Mouse (Mus musculus) hindbrain, embryonic 11.5 days (tissue): ENCODE results near the gene Tsc2. TPM values are rescaled to one million over a fixed set of nuclear protein-coding genes. Genes with fewer than 3 reads are reported as not detected.

Experiments
- ATAC-seq: fragments of 200-750 bp; cut with Nextera tagmentation; 2 replicates; pipeline ENCODE4 v1.8.0; 2017; ENCODE audit warnings: mild to moderate bottlenecking, moderate TSS enrichment, moderate library complexity; ENCODE audit not compliant: low FRiP score
- DNase-seq: peaks from one replicate; pipeline ENCODE4 v3.0.0-alpha.2; 2015; ENCODE audit warnings: low spot score
- H3K27ac ChIP-seq: fragments of 300-500 bp; sonication (generic); 2 replicates; pipeline ENCODE4 v1.5.1; 2014; ENCODE audit warnings: mild to moderate bottlenecking, low read depth, low read length
- H3K27me3 ChIP-seq: fragments of 300-500 bp; sonication (generic); 2 replicates; pipeline ENCODE4 v1.6.1; 2014; ENCODE audit warnings: mild to moderate bottlenecking, low read length, moderate library complexity, mixed read lengths; ENCODE audit not compliant: control insufficient read depth, insufficient read depth
- H3K36me3 ChIP-seq: fragments of 300-500 bp; sonication (generic); 2 replicates; pipeline ENCODE4 v1.6.1; 2014; ENCODE audit warnings: mild to moderate bottlenecking, low read length, moderate library complexity, mixed read lengths; ENCODE audit not compliant: control insufficient read depth, insufficient read depth
- H3K4me1 ChIP-seq: fragments of 300-500 bp; sonication (generic); replicated peaks from 2 replicates; pipeline ENCODE4 v1.6.1; 2014; ENCODE audit warnings: low read length, mixed read lengths; ENCODE audit not compliant: control insufficient read depth, insufficient read depth
- H3K4me2 ChIP-seq: fragments of 300-500 bp; sonication (generic); replicated peaks from 2 replicates; pipeline ENCODE4 v1.6.1; 2014; ENCODE audit warnings: mild to moderate bottlenecking, low read depth, low read length
- H3K4me3 ChIP-seq: fragments of 300-500 bp; sonication (generic); 2 replicates; pipeline ENCODE4 v1.5.1; 2014; ENCODE audit warnings: low read depth, low read length
- H3K9ac ChIP-seq: fragments of 300-500 bp; sonication (generic); 2 replicates; pipeline ENCODE4 v1.6.1; 2014; ENCODE audit warnings: low read depth, low read length
- H3K9me3 ChIP-seq: fragments of 300-500 bp; sonication (generic); 2 replicates; pipeline ENCODE4 v1.6.1; 2016; ENCODE audit warnings: low read length; ENCODE audit not compliant: control insufficient read depth
- WGBS: fragments of 180-500 bp; shearing (Covaris S2); extraction: QIAGEN DNeasy Blood & Tissue Kit; methylation state at CpG from one replicate; pipeline ENCODE4 v1.1.7; 2014; 5-methylcytosine and 5-hydroxymethylcytosine counted together
- polyA plus RNA-seq: library from polyadenylated mRNA; unstranded; fragments of >200 nt; fragmentation: Nextera tagmentation; extraction: Ambion mirVana; gene quantifications from 2 replicates; pipeline ENCODE4 v1.2.1, GENCODE M21; 2014

Tsc2 gene
- polyA plus RNA-seq, 1 experiment from 2014 or later, result 53.6 TPM

DNA sequence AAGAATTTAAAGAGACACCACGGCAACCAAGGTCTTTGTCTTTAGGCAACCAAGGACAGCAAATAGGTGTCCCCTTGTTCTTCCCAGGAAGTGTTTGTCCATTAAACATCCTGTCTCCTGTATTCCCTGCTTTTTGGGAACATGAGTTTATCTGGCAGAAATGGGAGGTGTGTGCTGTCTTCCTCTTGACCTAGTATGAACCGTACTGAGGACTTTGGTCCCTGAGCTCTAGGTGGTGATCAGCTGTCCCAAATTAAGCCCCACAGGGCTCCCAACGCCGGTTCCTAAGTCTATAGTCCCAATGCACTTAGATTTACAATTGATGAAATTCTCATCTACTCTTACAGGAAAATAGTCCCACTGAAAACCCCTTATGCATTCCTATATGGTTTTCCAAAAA lies 18.3 kb upstream of the Tsc2 start:
- peak overlapping the region; percentile 59; the same call in 1 of the 2 replicates for H3K4me3 ChIP-seq
- no peak for ATAC-seq

DNA sequence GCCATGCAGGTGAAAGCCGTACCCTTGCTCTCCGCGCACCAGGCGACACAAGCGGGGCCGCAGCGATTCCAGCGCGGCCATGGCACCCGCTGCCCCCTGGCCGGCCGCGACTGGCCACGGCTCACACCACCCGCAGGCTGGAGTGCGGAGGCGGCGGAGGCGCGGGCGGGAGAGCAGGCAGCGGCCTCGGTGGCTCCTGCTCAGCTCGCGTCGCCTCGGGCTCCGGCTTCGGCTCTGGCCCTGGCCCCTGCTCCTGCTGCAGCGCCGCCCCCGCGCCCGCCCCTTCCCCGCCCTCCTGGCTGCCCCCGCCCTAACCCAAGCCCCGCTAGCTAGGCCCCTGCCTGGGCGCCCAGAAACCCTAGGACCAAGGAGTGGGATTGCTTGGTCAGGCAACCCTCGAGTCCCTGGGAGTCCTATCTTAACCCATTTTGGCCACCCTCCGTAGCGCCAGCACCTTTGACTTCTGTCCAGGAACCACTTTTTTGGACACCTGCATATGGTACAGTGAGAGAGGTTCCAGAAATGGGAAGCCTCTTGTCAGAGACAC lies 17.7 kb upstream of the Tsc2 start, which contains the start of gene Slc9a3r2:
Gene Slc9a3r2 (minus strand): TSS at position 258 of the 547 bp plus-strand sequence.
- H3K4me3 ChIP-seq, result peak within 1 kb of the TSS; percentile 59
- ATAC-seq (peak; percentile 41), DNase-seq (peak; percentile 65)
- H3K27me3 ChIP-seq, result peaks cover 15% of the 10 kb centered on the region
- WGBS, result under 1% methylated on average over 39 of the region's 41 CpGs
- H3K4me2 ChIP-seq, result peak within 1 kb of the TSS; percentile 100
- H3K4me1 ChIP-seq, result 0 out of 2 replicates have a peak, but pooled peaks cover 5% of the 10 kb centered on the region
- no peaks in the 10 kb centered on the region for H3K9me3 ChIP-seq
- H3K27ac ChIP-seq, result no peak within 1 kb of the TSS
- no peaks in the 10 kb centered on the region for H3K36me3 ChIP-seq
- peak within 1 kb of the TSS; percentile 73 for H3K9ac ChIP-seq

More for the DNA sequence above, 18.3 kb upstream of the Tsc2 start:
- Histone ChIP-seq H3K36me3 (no peaks in the 10 kb centered on the region), H3K9me3 (no peaks in the 10 kb centered on the region), H3K4me2 (peak overlapping the region; percentile 100; the same call in 1 of the 2 replicates), H3K9ac (no peak overlapping the region), H3K27me3 (peaks cover 15% of the 10 kb centered on the region), H3K4me1 (0 out of 2 replicates have a peak, but pooled peaks cover 5% of the 10 kb centered on the region), H3K27ac (no peak overlapping the region)
- DNase-seq, result no peak
- WGBS, result 88% methylated on average over 4 of the region's 4 CpGs

DNA sequence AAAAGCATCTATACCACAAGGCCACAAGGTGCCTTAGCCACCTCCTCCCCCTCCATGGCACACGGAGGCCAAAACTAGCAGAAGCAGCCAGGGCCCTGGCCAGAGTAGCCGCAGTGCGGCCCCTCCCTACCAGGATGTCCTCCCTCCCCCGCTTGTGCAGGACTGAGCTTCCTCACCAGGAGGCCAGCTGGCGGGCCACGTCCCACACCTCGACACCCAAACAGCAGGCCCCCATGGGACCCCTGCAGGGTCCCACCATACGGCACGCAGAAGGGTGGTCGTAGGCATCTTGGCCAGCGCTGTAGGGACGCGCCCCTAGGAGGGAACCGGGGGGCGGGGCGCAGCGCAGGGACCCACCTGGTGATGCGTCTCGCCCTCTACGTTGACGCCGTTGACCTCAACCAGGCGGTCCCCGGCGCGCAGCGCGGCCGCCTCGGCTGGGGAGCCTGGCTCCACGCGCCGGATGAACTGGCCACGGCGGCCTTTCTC lies 17.2 kb upstream of the Tsc2 start:
- H3K4me1 ChIP-seq, result 0 out of 2 replicates have a peak, but pooled peaks cover 5% of the 10 kb centered on the region
- peaks cover 15% of the 10 kb centered on the region for H3K27me3 ChIP-seq
- ATAC-seq, result peak; percentile 62

GRCm38 (mm10) chr17:24648731-24649377 lies 16.4 kb upstream of the Tsc2 start:
- H3K36me3 ChIP-seq, result no peaks in the 10 kb centered on the region
- WGBS, result 75% methylated on average over 10 of the region's 10 CpGs
- no peak overlapping the region for H3K27ac ChIP-seq
- no peak overlapping the region for H3K4me2 ChIP-seq
- no peak overlapping the region for H3K9ac ChIP-seq
- H3K27me3 ChIP-seq, result peaks cover 15% of the 10 kb centered on the region
- H3K9me3 ChIP-seq, result no peaks in the 10 kb centered on the region
- DNase-seq (no peak), ATAC-seq (no peak)
- peak overlapping the region; percentile 59 for H3K4me3 ChIP-seq
- H3K4me1 ChIP-seq, result 0 out of 2 replicates have a peak, but pooled peaks cover 5% of the 10 kb centered on the region

More for the DNA sequence above, 17.2 kb upstream of the Tsc2 start:
- Histone ChIP-seq H3K9me3 (no peaks in the 10 kb centered on the region), H3K36me3 (no peaks in the 10 kb centered on the region), H3K4me2 (peak overlapping the region; percentile 100), H3K4me3 (peak overlapping the region; percentile 59), H3K9ac (peak overlapping the region; percentile 73), H3K27ac (no peak overlapping the region)
- WGBS, result under 1% methylated on average over 34 of the region's 35 CpGs
- no peak for DNase-seq

- Histone ChIP-seq H3K36me3 (no peaks in the 10 kb centered on the region), H3K9me3 (no peaks in the 10 kb centered on the region), H3K4me1 (0 out of 2 replicates have a peak, but pooled peaks cover 5% of the 10 kb centered on the region), H3K9ac (no peak overlapping the region), H3K27me3 (peaks cover 15% of the 10 kb centered on the region), H3K4me2 (no peak overlapping the region), H3K4me3 (no peak overlapping the region), H3K27ac (no peak overlapping the region; the same call in 1 of the 2 replicates)
- ATAC-seq (no peak), DNase-seq (no peak)
- WGBS, result 81% methylated on average over 11 of the region's 11 CpGs
These were observed 15.1 kb upstream of the Tsc2 start for GRCm38 (mm10) chr17:24647493-24647892.

DNA sequence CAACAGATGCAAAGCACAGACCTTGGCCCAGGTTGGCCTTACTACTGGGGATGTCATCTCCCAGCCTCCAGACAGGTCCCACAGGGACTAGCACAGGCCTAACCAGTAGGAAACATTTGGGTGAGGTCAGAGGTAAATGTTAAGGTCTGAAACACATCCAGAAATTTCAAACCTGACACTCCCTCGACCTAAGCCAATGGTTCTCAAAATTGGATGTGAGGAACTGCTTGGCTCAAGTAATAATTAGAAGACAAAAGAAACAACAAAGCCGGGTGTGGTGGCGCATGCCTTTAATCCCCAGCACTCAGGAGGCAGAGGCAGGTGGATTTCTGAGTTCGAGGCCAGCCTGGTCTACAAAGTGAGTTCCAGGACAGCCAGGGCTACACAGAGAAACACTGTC lies 14.0 kb upstream of the Tsc2 start:
- Histone ChIP-seq H3K9me3 (no peaks in the 10 kb centered on the region), H3K4me1 (0 out of 2 replicates have a peak, but pooled peaks cover 5% of the 10 kb centered on the region), H3K27me3 (peaks cover 15% of the 10 kb centered on the region), H3K4me2 (no peak overlapping the region), H3K9ac (no peak overlapping the region), H3K4me3 (no peak overlapping the region), H3K36me3 (no peaks in the 10 kb centered on the region), H3K27ac (no peak overlapping the region)
- ATAC-seq, result no peak
- WGBS, result 81% methylated on average over 4 of the region's 4 CpGs
- DNase-seq, result no peak

DNA sequence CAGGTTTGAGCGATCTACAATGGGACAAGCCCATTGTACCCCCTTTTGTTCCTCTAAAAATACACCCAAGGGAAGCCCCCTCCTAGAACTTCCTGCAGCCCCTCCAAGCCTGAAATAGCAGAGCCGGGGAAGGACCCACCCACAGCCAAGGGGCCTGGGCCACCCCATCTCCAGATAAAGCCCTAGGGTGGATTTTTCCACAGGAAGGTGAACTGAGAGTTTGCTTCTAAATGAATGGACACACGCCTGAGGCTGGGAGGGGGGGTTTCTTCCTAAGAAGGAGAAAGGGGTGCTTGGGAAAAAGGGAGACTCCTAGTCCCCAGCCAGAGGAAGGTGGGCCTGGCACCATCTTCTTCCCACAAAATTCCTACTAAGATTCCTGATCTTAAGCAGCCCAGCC lies 13.5 kb upstream of the Tsc2 start:
- Histone ChIP-seq H3K27ac (no peak overlapping the region), H3K4me2 (no peak overlapping the region), H3K4me1 (0 out of 2 replicates have a peak, but pooled peaks cover 5% of the 10 kb centered on the region), H3K9me3 (no peaks in the 10 kb centered on the region), H3K4me3 (no peak overlapping the region), H3K36me3 (no peaks in the 10 kb centered on the region), H3K9ac (no peak overlapping the region), H3K27me3 (peaks cover 11% of the 10 kb centered on the region)
- DNase-seq (no peak), ATAC-seq (no peak)
- WGBS, result 73% methylated on average over 3 of the region's 3 CpGs

DNA sequence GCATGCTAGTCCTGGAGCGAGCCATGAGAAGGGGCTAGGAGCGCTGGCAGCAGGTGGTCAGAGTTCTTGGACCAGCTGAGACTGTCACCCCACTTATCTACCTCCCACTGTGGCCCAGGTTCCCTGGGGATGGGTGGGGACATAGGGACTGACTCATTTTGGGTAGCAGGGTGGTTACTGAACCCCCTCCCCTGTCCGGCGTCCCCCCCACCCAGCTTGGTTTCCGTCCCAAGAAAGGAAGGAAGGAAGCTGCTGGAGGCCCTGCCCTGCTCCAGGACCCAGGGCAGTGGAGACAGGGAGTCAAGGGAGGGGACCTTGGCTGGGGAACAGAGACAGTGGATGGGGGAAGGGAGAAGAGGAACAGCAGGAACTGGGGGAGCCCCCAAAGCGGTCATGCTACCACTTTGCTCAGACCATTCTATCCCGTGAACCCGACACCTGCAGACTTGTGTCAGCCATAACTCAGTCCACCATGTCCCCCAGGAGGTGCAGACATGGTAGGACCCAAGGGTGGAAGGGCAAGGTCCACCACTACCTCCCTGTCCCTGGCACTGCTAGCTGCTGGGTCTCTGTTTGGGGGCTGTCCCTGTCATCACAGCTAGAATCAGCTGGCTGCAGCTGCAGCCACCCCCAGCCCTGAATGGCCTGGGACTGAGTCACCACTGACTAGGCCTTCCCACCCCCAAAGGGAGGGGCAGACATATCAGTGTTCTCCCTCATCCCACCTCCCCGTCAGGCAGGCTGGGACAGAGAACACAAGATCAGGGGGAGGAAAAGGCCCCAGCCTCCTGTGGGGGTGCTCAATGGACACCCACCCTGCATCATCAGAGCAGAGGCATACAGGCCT lies 12.7 kb upstream of the Tsc2 start:
- no peak overlapping the region for H3K4me2 ChIP-seq

More for the DNA sequence above, 12.7 kb upstream of the Tsc2 start:
- no peak overlapping the region for H3K4me3 ChIP-seq
- H3K9ac ChIP-seq, result no peak overlapping the region
- peaks cover 7% of the 10 kb centered on the region for H3K27me3 ChIP-seq
- no peak for ATAC-seq
- no peak for DNase-seq
- no peaks in the 10 kb centered on the region for H3K9me3 ChIP-seq
- no peaks in the 10 kb centered on the region for H3K36me3 ChIP-seq
- 0 out of 2 replicates have a peak, but pooled peaks cover 5% of the 10 kb centered on the region for H3K4me1 ChIP-seq
- H3K27ac ChIP-seq, result no peak overlapping the region
- 83% methylated on average over 9 of the region's 9 CpGs for WGBS
